Mouse (Mus musculus): ENCODE results near the gene Rab4a.

Gene Rab4a

GRCm38 (mm10) chr8:123813173-123813891 lies 7.5 kb downstream of the Rab4a start:
- no peak for DNase-seq (ENCODE audit: low read depth, low spot score)

- DNase-seq (ENCODE audit: low read depth, low spot score) = no peak
Observed at GRCm38 (mm10) chr8:123813892-123814266, 8.1 kb downstream of the Rab4a start.

- no peak for DNase-seq (ENCODE audit: low read depth, low spot score)
Observed at GRCm38 (mm10) chr8:123815325-123815724, 9.5 kb downstream of the Rab4a start.

GRCm38 (mm10) chr8:123816939-123817338 lies 11.2 kb downstream of the Rab4a start:
- DNase-seq (ENCODE audit: low read depth, low spot score) = no peak

- DNase-seq (ENCODE audit: low read depth, low spot score) = peak; percentile 51
Observed at GRCm38 (mm10) chr8:123817747-123818146, 12.0 kb downstream of the Rab4a start.

- DNase-seq (ENCODE audit: low read depth, low spot score) = no peak
Observed at GRCm38 (mm10) chr8:123819683-123820610, 14.2 kb downstream of the Rab4a start.

- no peak for DNase-seq (ENCODE audit: low read depth, low spot score)
Observed at GRCm38 (mm10) chr8:123820780-123821179, 15.0 kb downstream of the Rab4a start.

GRCm38 (mm10) chr8:123823111-123823510 lies 17.3 kb downstream of the Rab4a start:
- peak; percentile 76 for DNase-seq (ENCODE audit: low read depth, low spot score)

GRCm38 (mm10) chr8:123823532-123824123 lies 17.8 kb downstream of the Rab4a start:
- DNase-seq (ENCODE audit: low read depth, low spot score) = no peak

- DNase-seq (ENCODE audit: low read depth, low spot score) = peak; percentile 86
Observed at GRCm38 (mm10) chr8:123826001-123826400, 20.2 kb downstream of the Rab4a start.

- DNase-seq (ENCODE audit: low read depth, low spot score) = no peak
Observed at GRCm38 (mm10) chr8:123826758-123827157, 21.0 kb downstream of the Rab4a start.

- no peak for DNase-seq (ENCODE audit: low read depth, low spot score)
Observed at GRCm38 (mm10) chr8:123827523-123827922, 21.7 kb downstream of the Rab4a start.

GRCm38 (mm10) chr8:123832757-123833156 lies 27.0 kb downstream of the Rab4a start:
- peak; percentile 64 for DNase-seq (ENCODE audit: low read depth, low spot score)

- peak; percentile 93 for DNase-seq (ENCODE audit: low read depth, low spot score)
Observed at GRCm38 (mm10) chr8:123835451-123835850, 29.7 kb downstream of the Rab4a start.

- DNase-seq (ENCODE audit: low read depth, low spot score) = no peak
Observed at GRCm38 (mm10) chr8:123836354-123836753, 30.6 kb downstream of the Rab4a start.

GRCm38 (mm10) chr8:123838496-123838895 lies 32.7 kb downstream of the Rab4a start:
- DNase-seq (ENCODE audit: low read depth, low spot score) = peak; percentile 47

- DNase-seq (ENCODE audit: low read depth, low spot score) = no peak
Observed at GRCm38 (mm10) chr8:123840578-123841345, 35.0 kb downstream of the Rab4a start.

- peak; percentile 68 for DNase-seq (ENCODE audit: low read depth, low spot score)
Observed at GRCm38 (mm10) chr8:123842086-123842485, 36.3 kb downstream of the Rab4a start.

- DNase-seq (ENCODE audit: low read depth, low spot score) = no peak
Observed at GRCm38 (mm10) chr8:123844341-123844740, 38.6 kb downstream of the Rab4a start.

- DNase-seq (ENCODE audit: low read depth, low spot score) = no peak
Observed at GRCm38 (mm10) chr8:123845114-123845513, 39.3 kb downstream of the Rab4a start.

- DNase-seq (ENCODE audit: low read depth, low spot score) = no peak
Observed at GRCm38 (mm10) chr8:123845991-123846390, 40.2 kb downstream of the Rab4a start.
